16 mouse cellular contexts compared by ENCODE assay signal in the genomic region with DNA sequence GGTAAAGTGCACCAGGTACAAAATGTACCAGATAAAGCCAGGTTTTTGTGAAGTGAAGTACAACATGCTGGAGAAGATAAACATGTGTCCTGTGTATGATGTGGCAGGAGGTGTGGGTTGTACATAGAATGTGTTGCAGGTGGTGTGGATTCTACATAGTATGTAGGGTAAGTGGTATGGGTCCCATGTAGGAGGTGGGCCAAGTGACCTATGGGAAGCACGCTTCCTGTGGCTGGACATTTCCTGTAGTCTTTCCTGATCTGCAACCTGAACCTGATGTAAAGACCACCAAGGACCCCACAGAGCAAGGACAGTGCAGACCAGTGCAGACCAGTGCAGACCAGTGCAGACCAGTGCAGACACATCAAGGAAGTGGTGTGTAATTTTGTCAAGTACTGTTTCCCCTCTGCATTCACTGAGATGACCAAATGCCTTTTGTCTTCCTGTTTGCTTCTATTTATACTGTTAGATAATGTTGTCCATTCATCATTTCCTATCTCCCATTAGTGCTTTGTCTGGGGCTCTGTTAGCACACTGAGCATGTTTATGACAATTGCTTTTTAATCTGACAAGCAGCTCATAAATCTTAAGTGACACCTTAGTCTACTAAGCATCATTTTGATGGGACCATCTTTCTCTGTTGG. TPM values are rescaled to one million over a fixed set of nuclear protein-coding genes. Genes with fewer than 3 reads are reported as not detected.
A peak's percentile ranks its signal among the peaks of the same experiment; 100 is the strongest.
DNase-seq lines count a peak whose midpoint lies in the region; ATAC-seq and TF ChIP-seq lines count a peak whose summit lies in the region.
"Had no signal": no experiment of that assay in that cellular context is flagged by ENCODE, and none has a peak within 500 bp of the region (broad histone marks: within the 10 kb centered on the region; RNA-seq: fewer than 3 reads in every experiment).

No protein-coding gene starts in this region.

- H3K9me3 ChIP-seq in heart, embryonic 16.5 days (replicated peaks; ENCODE audit: control insufficient read depth, low read length) = no peaks in the 10 kb centered on the region
- no peaks in the 10 kb centered on the region for H3K9me3 ChIP-seq in lung, postnatal 0 days (ENCODE audit: low read length)
- H3K9me3 ChIP-seq in liver, embryonic 16.5 days (replicated peaks; ENCODE audit: control insufficient read depth, low read length) = no peaks in the 10 kb centered on the region
- H3K9me3 ChIP-seq in stomach, postnatal 0 days (ENCODE audit: control insufficient read depth, low read length) = no peaks in the 10 kb centered on the region
- H3K9me3 ChIP-seq: hindbrain, embryonic 13.5 days had no signal

- no peaks in the 10 kb centered on the region for H3K4me1 ChIP-seq in heart, embryonic 16.5 days (ENCODE audit: control insufficient read depth, insufficient read depth, low read length)
- H3K4me1 ChIP-seq in lung, postnatal 0 days (ENCODE audit: insufficient read depth, low read depth, low read length) = peaks cover 10% of the 10 kb centered on the region; the same call in 1 of the 2 replicates
- no peaks in the 10 kb centered on the region for H3K4me1 ChIP-seq in liver, embryonic 16.5 days (ENCODE audit: control insufficient read depth, low read depth, low read length)
- no peaks in the 10 kb centered on the region for H3K4me1 ChIP-seq in stomach, postnatal 0 days (replicated peaks; ENCODE audit: control insufficient read depth, insufficient read depth)
- H3K4me1 ChIP-seq: hindbrain, embryonic 13.5 days had no signal

- no peak overlapping the region for H3K9ac ChIP-seq in heart, embryonic 16.5 days (ENCODE audit: low read length)
- no peak overlapping the region for H3K9ac ChIP-seq in lung, postnatal 0 days (replicated peaks; ENCODE audit: low read depth)
- no peak overlapping the region for H3K9ac ChIP-seq in liver, embryonic 16.5 days (ENCODE audit: low read depth, low read length)
- H3K9ac ChIP-seq in stomach, postnatal 0 days (ENCODE audit: low read length) = no peak overlapping the region
- H3K9ac ChIP-seq: hindbrain, embryonic 13.5 days had no signal

- peak; percentile 75; the same call in 1 of the 2 replicates for TF ChIP-seq EP300 in lung, postnatal 0 days (IDR thresholded peaks at IDR 0.05)
- TF ChIP-seq EP300 in stomach, postnatal 0 days (optimal IDR thresholded peaks at IDR 0.05) = no peak

- WGBS in heart, embryonic 16.5 days = 74% methylated on average over 1 of the region's 1 CpGs
- 65% methylated on average over 1 of the region's 1 CpGs for WGBS in lung, postnatal 0 days
- WGBS in liver, embryonic 16.5 days (ENCODE audit: insufficient replicate concordance) = 55% methylated on average over 1 of the region's 1 CpGs
- 100% methylated on average over 1 of the region's 1 CpGs for WGBS in stomach, postnatal 0 days

- H3K27ac ChIP-seq in heart, embryonic 16.5 days (ENCODE audit: low read length) = 0 out of 2 replicates have a peak overlapping the region, but pooled peaks have one; percentile 1
- peak overlapping the region; percentile 35; the same call in 1 of the 2 replicates for H3K27ac ChIP-seq in lung, postnatal 0 days (ENCODE audit: low read length)
- no peak overlapping the region for H3K27ac ChIP-seq in liver, embryonic 16.5 days (ENCODE audit: low read length)
- H3K27ac ChIP-seq in stomach, postnatal 0 days (replicated peaks) = 0 out of 2 replicates have a peak overlapping the region, but pooled peaks have one; percentile 8
- H3K27ac ChIP-seq: hindbrain, embryonic 13.5 days had no signal

- H3K27me3 ChIP-seq in heart, embryonic 16.5 days (ENCODE audit: control insufficient read depth, insufficient read depth, low read length) = no peaks in the 10 kb centered on the region
- H3K27me3 ChIP-seq in lung, postnatal 0 days (replicated peaks; ENCODE audit: insufficient read depth, low read length) = no peaks in the 10 kb centered on the region
- H3K27me3 ChIP-seq in liver, embryonic 16.5 days (ENCODE audit: control insufficient read depth, insufficient read depth, low read depth, low read length) = no peaks in the 10 kb centered on the region
- no peaks in the 10 kb centered on the region for H3K27me3 ChIP-seq in stomach, postnatal 0 days (ENCODE audit: control insufficient read depth, insufficient read depth, low read length)
- H3K27me3 ChIP-seq: hindbrain, embryonic 13.5 days had no signal

- H3K4me2 ChIP-seq in heart, embryonic 16.5 days (ENCODE audit: low read depth, low read length) = no peak overlapping the region
- no peak overlapping the region for H3K4me2 ChIP-seq in lung, postnatal 0 days (replicated peaks; ENCODE audit: low read depth, low read length)
- no peak overlapping the region for H3K4me2 ChIP-seq in liver, embryonic 16.5 days (ENCODE audit: low read depth, low read length)
- no peak overlapping the region for H3K4me2 ChIP-seq in stomach, postnatal 0 days (replicated peaks; ENCODE audit: low read depth)
- H3K4me2 ChIP-seq: hindbrain, embryonic 13.5 days had no signal

- ATAC-seq in heart, embryonic 16.5 days (replicated peaks; ENCODE audit: extremely low read depth, insufficient read depth, low FRiP score) = no peak; the same call in 1 of the 2 replicates
- ATAC-seq in lung, postnatal 0 days = peak; percentile 75
- peak; percentile 61 for ATAC-seq in liver, embryonic 16.5 days (ENCODE audit: low read depth)
- ATAC-seq in stomach, postnatal 0 days (ENCODE audit: low FRiP score, low TSS enrichment) = no peak
- ATAC-seq in megakaryocyte-erythroid progenitor cell, adult 5-6 weeks (replicated peaks; ENCODE audit: low FRiP score, low TSS enrichment, poor library complexity, severe bottlenecking) = no peak

- no peak overlapping the region for H3K4me3 ChIP-seq in heart, embryonic 16.5 days (ENCODE audit: low read length)
- no peak overlapping the region for H3K4me3 ChIP-seq in lung, postnatal 0 days (ENCODE audit: low read depth, low read length)
- H3K4me3 ChIP-seq in liver, embryonic 16.5 days (ENCODE audit: low read depth, low read length) = no peak overlapping the region
- H3K4me3 ChIP-seq in stomach, postnatal 0 days (ENCODE audit: low read depth, low read length) = no peak overlapping the region
- H3K4me3 ChIP-seq: erythroblast, embryonic 14.5 days; hindbrain, embryonic 13.5 days had no signal

- H3K36me3 ChIP-seq in heart, embryonic 16.5 days (ENCODE audit: control insufficient read depth, insufficient read depth) = no peaks in the 10 kb centered on the region
- no peaks in the 10 kb centered on the region for H3K36me3 ChIP-seq in lung, postnatal 0 days (ENCODE audit: insufficient read depth, low read length)
- H3K36me3 ChIP-seq in liver, embryonic 16.5 days (ENCODE audit: control insufficient read depth, insufficient read depth) = no peaks in the 10 kb centered on the region
- no peaks in the 10 kb centered on the region for H3K36me3 ChIP-seq in stomach, postnatal 0 days (ENCODE audit: control insufficient read depth, insufficient read depth, low read length)
- H3K36me3 ChIP-seq: G1E; hindbrain, embryonic 13.5 days had no signal

- no peak for TF ChIP-seq CTCF in lung, postnatal 0 days (IDR thresholded peaks at IDR 0.05)
- no peak for TF ChIP-seq CTCF in stomach, postnatal 0 days (IDR thresholded peaks at IDR 0.05; ENCODE audit: low read depth)

- DNase-seq in heart, postnatal 10 days = no peak
- peak; percentile 66 for DNase-seq in lung, postnatal 0 days (ENCODE audit: low spot score)
- no peak for DNase-seq in lung, postnatal 4 days
- no peak for DNase-seq in stomach, postnatal 0 days (ENCODE audit: low spot score)
- DNase-seq in left cerebral cortex, postnatal 10 days (ENCODE audit: extremely low spot score in 1 of 2, low spot score in 2 of 2) = no peak
- DNase-seq: cerebellum, adult 2 months; thymus, postnatal 36 days had no signal

- intact Hi-C loops in heart, postnatal 10 days (cut with DNase I) = no loop called here
- intact Hi-C loops in left cerebral cortex, postnatal 10 days (cut with DNase I) = no loop called here

RNA-seq across cellular contexts. Expression of gene Clec2e, which starts 12.4 kb away (rescaled TPM):
- polyA plus RNA-seq in heart, embryonic 16.5 days (2015; fragmentation: Nextera tagmentation; extraction: Ambion mirVana) = 0.24 TPM in 1 of 2 replicates, not detected in the other
- not detected for total RNA-seq in heart, postnatal 10 days (2021)
- polyA plus RNA-seq in lung, postnatal 0 days (2015; fragmentation: Nextera tagmentation; extraction: Ambion mirVana) = not detected in 2 replicates
- polyA plus RNA-seq in liver, embryonic 16.5 days (2015; fragmentation: Nextera tagmentation; extraction: Ambion mirVana) = 0.08 TPM in 1 of 2 replicates, not detected in the other
- 0.07 TPM in 1 of 2 replicates, not detected in the other for polyA plus RNA-seq in stomach, postnatal 0 days (2015; fragmentation: Nextera tagmentation; extraction: Ambion mirVana)
- not detected in 2 replicates for total RNA-seq in megakaryocyte-erythroid progenitor cell, adult 5-6 weeks (2014; fragmentation: Nextera tagmentation)
- total RNA-seq in megakaryocyte-erythroid progenitor cell, adult 5-6 weeks (2017) = not detected in 2 replicates
- not detected for total RNA-seq in left cerebral cortex, postnatal 10 days (2021)
- total RNA-seq: G1E; left cerebral cortex, adult 8-10 months had no signal
- polyA plus RNA-seq: C2C12; cerebellum, adult 2 months; erythroblast, embryonic 14.5 days; G1E; hindbrain, embryonic 13.5 days; stomach, embryonic 14.5 days had no signal

Comparison
In these comparisons a context has a peak if more than half of its experiments do, and no peak if none do; other contexts are left out.
1. ATAC-seq: peak in lung, postnatal 0 days (single experiment) and liver, embryonic 16.5 days (single experiment); none in heart, embryonic 16.5 days (single experiment), stomach, postnatal 0 days (single experiment) and megakaryocyte-erythroid progenitor cell, adult 5-6 weeks (single experiment).